Mouse (Mus musculus) olfactory bulb, adult 2 months (tissue): ENCODE measurements around the gene 1600014C10Rik. TPM values are rescaled to one million over a fixed set of nuclear protein-coding genes. Genes with fewer than 3 reads are reported as not detected.

Source experiments
- H3K27ac ChIP-seq: fragments of 200-500 bp; 2 replicates; pipeline ENCODE4 v1.5.1; 2012; ENCODE audit warnings: low read depth, low read length; ENCODE audit not compliant: insufficient read depth
- H3K4me1 ChIP-seq: fragments of 200-500 bp; 2 replicates; pipeline ENCODE4 v1.6.1; 2012; ENCODE audit warnings: low read length; ENCODE audit not compliant: control insufficient read depth, insufficient read depth
- H3K4me3 ChIP-seq: fragments of 200-500 bp; 2 replicates; pipeline ENCODE4 v1.5.1; 2012; ENCODE audit warnings: mild to moderate bottlenecking, low read depth, low read length, moderate library complexity; ENCODE audit not compliant: insufficient read depth
- CTCF ChIP-seq: fragments of 200-500 bp; IDR thresholded peaks from 2 replicates; pipeline ENCODE4 v1.5.1; 2012; ENCODE audit warnings: low read depth, mild to moderate bottlenecking, low read length, moderate library complexity; ENCODE audit not compliant: insufficient read depth
- POLR2A ChIP-seq: fragments of 200-500 bp; IDR thresholded peaks from 2 replicates; pipeline ENCODE4 v1.6.1; 2012; ENCODE audit warnings: mild to moderate bottlenecking, low read depth, low read length, moderate library complexity; ENCODE audit not compliant: insufficient read depth
- WGBS: fragments of 180-500 bp; shearing (Covaris S2); methylation state at CpG from one replicate; pipeline ENCODE4 v1.1.7; 2018; 5-methylcytosine and 5-hydroxymethylcytosine counted together
- polyA plus RNA-seq: library from polyadenylated mRNA; stranded (reverse); fragments of >200 nt; gene quantifications from 2 replicates; pipeline ENCODE4 v1.2.4, GENCODE M21; 2012; ENCODE audit warnings: low replicate concordance; ENCODE audit not compliant: missing spikeins, insufficient read depth, insufficient read length

1600014C10Rik gene
- not detected in 2 replicates for polyA plus RNA-seq

GRCm38 (mm10) chr7:38182962-38183687, at the start of gene 1600014C10Rik:
1600014C10Rik (plus strand) TSS chr7:38183217.
- Histone ChIP-seq H3K27ac (peak within 1 kb of the TSS; percentile 77), H3K4me1 (peaks cover 14% of the 10 kb centered on the region), H3K4me3 (peak within 1 kb of the TSS; percentile 64)
- TF ChIP-seq POLR2A (no peak), CTCF (no peak)
- WGBS, result 6% methylated on average over 28 of the region's 28 CpGs

GRCm38 (mm10) chr7:38134471-38134870, 48.5 kb upstream of the 1600014C10Rik start:
- 93% methylated on average over 5 of the region's 5 CpGs for WGBS
- no peak for TF ChIP-seq CTCF
- no peak for TF ChIP-seq POLR2A

GRCm38 (mm10) chr7:38140324-38140723, 42.7 kb upstream of the 1600014C10Rik start:
- Histone ChIP-seq H3K4me1 (peaks cover 14% of the 10 kb centered on the region), H3K4me3 (no peak overlapping the region), H3K27ac (0 out of 2 replicates have a peak overlapping the region, but pooled peaks have one; percentile 37)
- TF ChIP-seq POLR2A, result no peak
- TF ChIP-seq CTCF, result no peak
- 24% methylated on average over 9 of the region's 9 CpGs for WGBS

More at GRCm38 (mm10) chr7:38134471-38134870, 48.5 kb upstream of the 1600014C10Rik start:
- H3K4me1 ChIP-seq, result peaks cover 8% of the 10 kb centered on the region
- no peak overlapping the region for H3K27ac ChIP-seq
- H3K4me3 ChIP-seq, result no peak overlapping the region

GRCm38 (mm10) chr7:38141747-38142545, 41.1 kb upstream of the 1600014C10Rik start:
- no peak for TF ChIP-seq POLR2A
- peak; percentile 62; the same call in 1 of the 2 replicates for TF ChIP-seq CTCF
- Histone ChIP-seq H3K27ac (no peak overlapping the region), H3K4me1 (peaks cover 7% of the 10 kb centered on the region; the same call in 1 of the 2 replicates), H3K4me3 (no peak overlapping the region)
- WGBS, result 63% methylated on average over 13 of the region's 13 CpGs

GRCm38 (mm10) chr7:38147477-38147876, 35.5 kb upstream of the 1600014C10Rik start:
- no peak overlapping the region for H3K4me3 ChIP-seq
- H3K4me1 ChIP-seq, result peaks cover 3% of the 10 kb centered on the region; the same call in 1 of the 2 replicates
- 87% methylated on average over 6 of the region's 6 CpGs for WGBS
- H3K27ac ChIP-seq, result no peak overlapping the region
- TF ChIP-seq POLR2A, result no peak
- no peak for TF ChIP-seq CTCF

- no peak for TF ChIP-seq CTCF
- TF ChIP-seq POLR2A, result no peak
- Histone ChIP-seq H3K27ac (no peak overlapping the region), H3K4me1 (peaks cover 3% of the 10 kb centered on the region; the same call in 1 of the 2 replicates), H3K4me3 (no peak overlapping the region)
- 57% methylated on average over 13 of the region's 14 CpGs for WGBS
Observed at GRCm38 (mm10) chr7:38151706-38152312, 31.2 kb upstream of the 1600014C10Rik start.

- Histone ChIP-seq H3K4me3 (no peak overlapping the region), H3K27ac (no peak overlapping the region), H3K4me1 (peaks cover 3% of the 10 kb centered on the region; the same call in 1 of the 2 replicates)
- 93% methylated on average over 3 of the region's 3 CpGs for WGBS
- TF ChIP-seq POLR2A, result no peak
- TF ChIP-seq CTCF, result no peak
Observed at GRCm38 (mm10) chr7:38152571-38152970, 30.4 kb upstream of the 1600014C10Rik start.

GRCm38 (mm10) chr7:38155829-38156228, 27.2 kb upstream of the 1600014C10Rik start:
- no peak for TF ChIP-seq POLR2A
- no peak for TF ChIP-seq CTCF
- H3K4me1 ChIP-seq, result peaks cover 3% of the 10 kb centered on the region; the same call in 1 of the 2 replicates
- H3K27ac ChIP-seq, result no peak overlapping the region
- 93% methylated on average over 5 of the region's 5 CpGs for WGBS
- no peak overlapping the region for H3K4me3 ChIP-seq
